Mouse (Mus musculus) liver, embryonic 14.5 days (tissue): Measurements from ENCODE around the gene Tube1. TPM values are rescaled to one million over a fixed set of nuclear protein-coding genes. Genes with fewer than 3 reads are reported as not detected.

Experiments
- ATAC-seq: fragments of 200-750 bp; cut with Nextera tagmentation; 2 replicates; pipeline ENCODE4 v1.8.0; 2017; ENCODE audit warnings: moderate number of reproducible peaks, mild to moderate bottlenecking, moderate library complexity; ENCODE audit not compliant: insufficient read depth
- DNase-seq, 3 experiments: peaks; one replicate each; pipeline ENCODE4 v3.0.0-alpha.2; 2012 to 2013; ENCODE audit warnings: low read depth in 3 of 3, low spot score in 3 of 3
- H3K27ac ChIP-seq: fragments of 300-500 bp; sonication (generic); 2 replicates; pipeline ENCODE4 v1.5.1; 2014; ENCODE audit warnings: moderate library complexity, mild to moderate bottlenecking, control low read depth, inconsistent platforms
- H3K27me3 ChIP-seq: fragments of 300-500 bp; sonication (generic); 2 replicates; pipeline ENCODE4 v1.6.1; 2014; ENCODE audit warnings: mild to moderate bottlenecking, low read length, moderate library complexity; ENCODE audit not compliant: control insufficient read depth, insufficient read depth
- H3K36me3 ChIP-seq: fragments of 300-500 bp; sonication (generic); replicated peaks from 2 replicates; pipeline ENCODE4 v1.6.1; 2014; ENCODE audit warnings: low read depth; ENCODE audit not compliant: control insufficient read depth, insufficient read depth
- H3K4me1 ChIP-seq, 2 experiments: fragments of 200-500 bp in 1 of 2; fragments of 300-500 bp in 1 of 2; sonication (generic) in 1 of 2; replicated peaks; 2 replicates each; pipeline ENCODE4 v1.6.1; 2012 to 2014; ENCODE audit warnings: antibody characterized with exemption in 1 of 2, inconsistent platforms in 1 of 2, low read length in 1 of 2; ENCODE audit not compliant: control insufficient read depth in 2 of 2, insufficient read depth in 2 of 2
- H3K4me2 ChIP-seq: fragments of 300-500 bp; sonication (generic); 2 replicates; pipeline ENCODE4 v1.6.1; 2014; ENCODE audit warnings: low read depth, mild to moderate bottlenecking, control low read depth, moderate library complexity
- H3K4me3 ChIP-seq, 2 experiments: fragments of 200-500 bp in 1 of 2; fragments of 300-500 bp in 1 of 2; sonication (generic) in 1 of 2; 2 replicates each; pipeline ENCODE4 v1.5.1; 2012 to 2014; ENCODE audit warnings: low read depth in 2 of 2, low read length in 2 of 2, mild to moderate bottlenecking in 2 of 2, control low read depth in 1 of 2, inconsistent platforms in 1 of 2, moderate library complexity in 1 of 2; ENCODE audit not compliant: insufficient read depth in 1 of 2
- H3K9ac ChIP-seq: fragments of 300-500 bp; sonication (generic); replicated peaks from 2 replicates; pipeline ENCODE4 v1.6.1; 2014; ENCODE audit warnings: mild to moderate bottlenecking, control low read depth, moderate library complexity
- H3K9me3 ChIP-seq: fragments of 300-500 bp; sonication (generic); 2 replicates; pipeline ENCODE4 v1.6.1; 2016; ENCODE audit warnings: low read length, mixed read lengths; ENCODE audit not compliant: control insufficient read depth
- CTCF ChIP-seq: IDR thresholded peaks from 2 replicates; pipeline ENCODE4 v1.5.1; 2016; ENCODE audit warnings: antibody characterized with exemption, low read depth, control low read depth
- EP300 ChIP-seq: IDR thresholded peaks from 2 replicates; pipeline ENCODE4 v1.6.1; 2016; ENCODE audit warnings: antibody characterized with exemption, low read depth
- WGBS: fragments of 180-500 bp; shearing (Covaris S2); extraction: QIAGEN DNeasy Blood & Tissue Kit; methylation state at CpG from one replicate; pipeline ENCODE4 v1.1.7; 2014; ENCODE audit not compliant: insufficient replicate concordance; 5-methylcytosine and 5-hydroxymethylcytosine counted together
- polyA plus RNA-seq, 2 experiments: library from polyadenylated mRNA; depleted of rRNA in 1 of 2; stranded (reverse) in 1 of 2; unstranded in 1 of 2; fragments of >200 nt; fragmentation: Nextera tagmentation in 1 of 2; extraction: Ambion mirVana in 1 of 2; gene quantifications; 2 replicates each; pipeline versions ENCODE4 v1.2.1 to v1.2.3; 2012 to 2014

The Tube1 gene
- polyA plus RNA-seq (2012; rRNA removed) (3.8 and 5.0 TPM in 2 replicates), polyA plus RNA-seq (2014; fragmentation: Nextera tagmentation; extraction: Ambion mirVana) (5.2 and 6.1 TPM in 2 replicates)

GRCm38 (mm10) chr10:39133462-39134310, at the start of gene Tube1, which contains the start of gene Fam229b:
Gene Tube1, plus strand, starts transcription at chr10:39133976.
Gene Fam229b, minus strand, starts transcription at chr10:39133914.
- 3% methylated on average over 47 of the region's 47 CpGs for WGBS
- TF ChIP-seq EP300 (no peak), CTCF (0 out of 2 replicates have a peak, but pooled peaks have one; percentile 8)
- ATAC-seq (peak; percentile 91), DNase-seq (peak; percentile 85 to 90 (median 86))
- no peak within 1 kb of the TSS; the same call in 1 of the 2 replicates for H3K27ac ChIP-seq
- H3K4me1 ChIP-seq, result peaks cover 5 to 6% of the 10 kb centered on the region in 2 experiments; a peak in 2 of 4 replicates
- H3K9me3 ChIP-seq, result no peaks in the 10 kb centered on the region
- no peaks in the 10 kb centered on the region for H3K27me3 ChIP-seq
- peak within 1 kb of the TSS; percentile 71 for H3K4me2 ChIP-seq
- H3K36me3 ChIP-seq, result no peaks in the 10 kb centered on the region; the same call in 1 of the 2 replicates
- H3K4me3 ChIP-seq, result peak within 1 kb of the TSS; percentile 68 to 69
- peak within 1 kb of the TSS; percentile 78 for H3K9ac ChIP-seq

GRCm38 (mm10) chr10:39096981-39097380, 36.8 kb upstream of the Tube1 start:
- Histone ChIP-seq H3K27ac (no peak overlapping the region), H3K4me1 (no peaks in the 10 kb centered on the region), H3K4me3 (no peak overlapping the region), H3K4me2 (no peak overlapping the region), H3K9ac (no peak overlapping the region), H3K36me3 (no peaks in the 10 kb centered on the region), H3K27me3 (no peaks in the 10 kb centered on the region), H3K9me3 (no peaks in the 10 kb centered on the region)
- 63% methylated on average over 9 of the region's 9 CpGs for WGBS
- TF ChIP-seq CTCF (peak; percentile 38), EP300 (no peak)
- no peak for ATAC-seq
- no peak for DNase-seq

- WGBS, result 85% methylated on average over 10 of the region's 10 CpGs
Measured at GRCm38 (mm10) chr10:39098746-39099145, 35.0 kb upstream of the Tube1 start.

GRCm38 (mm10) chr10:39104803-39105449, 28.9 kb upstream of the Tube1 start:
- no peak for ATAC-seq
- 65% methylated on average over 8 of the region's 8 CpGs for WGBS
- TF ChIP-seq CTCF (no peak), EP300 (no peak)

More at GRCm38 (mm10) chr10:39098746-39099145, 35.0 kb upstream of the Tube1 start:
- no peak overlapping the region for H3K9ac ChIP-seq
- H3K4me1 ChIP-seq, result no peaks in the 10 kb centered on the region
- no peaks in the 10 kb centered on the region for H3K9me3 ChIP-seq
- DNase-seq, result no peak
- no peak overlapping the region for H3K4me3 ChIP-seq
- TF ChIP-seq CTCF (no peak), EP300 (no peak)
- no peaks in the 10 kb centered on the region for H3K27me3 ChIP-seq
- H3K36me3 ChIP-seq, result no peaks in the 10 kb centered on the region
- H3K27ac ChIP-seq, result no peak overlapping the region
- no peak overlapping the region for H3K4me2 ChIP-seq
- no peak for ATAC-seq

GRCm38 (mm10) chr10:39106413-39106812, 27.4 kb upstream of the Tube1 start:
- Histone ChIP-seq H3K4me3 (no peak overlapping the region), H3K9ac (no peak overlapping the region), H3K27me3 (no peaks in the 10 kb centered on the region), H3K9me3 (no peaks in the 10 kb centered on the region), H3K27ac (no peak overlapping the region), H3K4me1 (no peaks in the 10 kb centered on the region), H3K36me3 (no peaks in the 10 kb centered on the region), H3K4me2 (no peak overlapping the region)
- TF ChIP-seq EP300 (no peak), CTCF (no peak)
- ATAC-seq, result no peak
- 56% methylated on average over 3 of the region's 3 CpGs for WGBS
- DNase-seq, result no peak

More at GRCm38 (mm10) chr10:39104803-39105449, 28.9 kb upstream of the Tube1 start:
- Histone ChIP-seq H3K4me3 (no peak overlapping the region), H3K9ac (no peak overlapping the region), H3K4me2 (no peak overlapping the region), H3K36me3 (no peaks in the 10 kb centered on the region), H3K27ac (no peak overlapping the region), H3K4me1 (no peaks in the 10 kb centered on the region), H3K27me3 (no peaks in the 10 kb centered on the region), H3K9me3 (no peaks in the 10 kb centered on the region)
- no peak for DNase-seq
